Mouse (Mus musculus) bone marrow, adult 2 months (tissue): ENCODE data around the gene Mrps35. TPM values are rescaled to one million over a fixed set of nuclear protein-coding genes. Genes with fewer than 3 reads are reported as not detected.
A peak's percentile ranks its signal among the peaks of the same experiment; 100 is the strongest.

Experiments used
- H3K27ac ChIP-seq: fragments of 200-500 bp; 2 replicates; pipeline ENCODE4 v1.5.1; 2012; ENCODE audit warnings: low read depth, mild to moderate bottlenecking, control low read depth, inconsistent platforms, low read length; ENCODE audit not compliant: control insufficient read depth, poor library complexity, insufficient read depth
- H3K4me1 ChIP-seq: fragments of 200-500 bp; 2 replicates; pipeline ENCODE4 v1.6.1; 2011; ENCODE audit warnings: low read length; ENCODE audit not compliant: control insufficient read depth, insufficient read depth
- H3K4me3 ChIP-seq: fragments of 200-500 bp; replicated peaks from 2 replicates; pipeline ENCODE3; 2011; ENCODE audit warnings: mild to moderate bottlenecking, low read depth, low read length, control low read depth; ENCODE audit not compliant: control insufficient read depth
- CTCF ChIP-seq: fragments of 200-500 bp; IDR thresholded peaks from 2 replicates; pipeline ENCODE4 v1.5.1; 2011; ENCODE audit warnings: low read length, control low read depth; ENCODE audit not compliant: control insufficient read depth, insufficient read depth
- POLR2A ChIP-seq: fragments of 200-500 bp; IDR thresholded peaks from 2 replicates; pipeline ENCODE4 v1.6.1; 2011; ENCODE audit warnings: low read depth, mild to moderate bottlenecking, control low read depth, low read length, borderline replicate concordance; ENCODE audit not compliant: control insufficient read depth
- WGBS: fragments of 180-500 bp; shearing (Covaris S2); methylation state at CpG from one replicate; pipeline ENCODE4 v1.1.7; 2018; 5-methylcytosine and 5-hydroxymethylcytosine counted together
- polyA plus RNA-seq: library from polyadenylated mRNA; stranded (reverse); fragments of >200 nt; gene quantifications from 2 replicates; pipeline ENCODE4 v1.2.4, GENCODE M21; 2011; ENCODE audit warnings: low replicate concordance; ENCODE audit not compliant: missing spikeins, insufficient read depth, insufficient read length

The Mrps35 gene
- polyA plus RNA-seq, 1 experiment: 41.9 TPM

DNA sequence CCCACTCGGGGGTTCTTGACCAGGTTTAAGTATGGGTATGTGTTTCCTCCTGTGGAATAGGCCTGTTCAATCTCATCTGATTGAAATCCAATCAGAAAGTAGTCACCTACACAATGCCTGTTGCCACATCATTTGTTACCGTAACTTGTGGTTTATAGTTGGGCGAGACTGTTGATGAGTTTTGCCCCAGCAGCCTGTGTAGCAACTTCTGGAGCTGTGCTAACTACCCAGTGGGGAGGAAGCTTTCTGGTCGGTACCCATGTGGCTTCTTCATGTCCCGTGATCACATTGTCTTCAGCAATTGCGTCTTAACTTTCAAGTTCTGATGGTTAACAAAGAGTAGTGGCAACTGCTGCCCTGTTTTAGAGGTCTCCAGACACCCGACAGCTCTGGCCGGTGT lies 9.1 kb downstream of the Mrps35 start:
- peak overlapping the region; percentile 74 for H3K27ac ChIP-seq
- H3K4me3 ChIP-seq: no peak overlapping the region
- H3K4me1 ChIP-seq: peaks cover 3% of the 10 kb centered on the region
- no peak for TF ChIP-seq POLR2A
- TF ChIP-seq CTCF: no peak
- WGBS: 45% methylated on average over 8 of the region's 8 CpGs

- 65% methylated on average over 9 of the region's 9 CpGs for WGBS
- peaks cover 3% of the 10 kb centered on the region for H3K4me1 ChIP-seq
- TF ChIP-seq CTCF (no peak), POLR2A (no peak)
- no peak overlapping the region for H3K4me3 ChIP-seq
- peak overlapping the region; percentile 74; the same call in 1 of the 2 replicates for H3K27ac ChIP-seq
These were observed 9.9 kb downstream of the Mrps35 start for GRCm38 (mm10) chr6:147052440-147052839.

DNA sequence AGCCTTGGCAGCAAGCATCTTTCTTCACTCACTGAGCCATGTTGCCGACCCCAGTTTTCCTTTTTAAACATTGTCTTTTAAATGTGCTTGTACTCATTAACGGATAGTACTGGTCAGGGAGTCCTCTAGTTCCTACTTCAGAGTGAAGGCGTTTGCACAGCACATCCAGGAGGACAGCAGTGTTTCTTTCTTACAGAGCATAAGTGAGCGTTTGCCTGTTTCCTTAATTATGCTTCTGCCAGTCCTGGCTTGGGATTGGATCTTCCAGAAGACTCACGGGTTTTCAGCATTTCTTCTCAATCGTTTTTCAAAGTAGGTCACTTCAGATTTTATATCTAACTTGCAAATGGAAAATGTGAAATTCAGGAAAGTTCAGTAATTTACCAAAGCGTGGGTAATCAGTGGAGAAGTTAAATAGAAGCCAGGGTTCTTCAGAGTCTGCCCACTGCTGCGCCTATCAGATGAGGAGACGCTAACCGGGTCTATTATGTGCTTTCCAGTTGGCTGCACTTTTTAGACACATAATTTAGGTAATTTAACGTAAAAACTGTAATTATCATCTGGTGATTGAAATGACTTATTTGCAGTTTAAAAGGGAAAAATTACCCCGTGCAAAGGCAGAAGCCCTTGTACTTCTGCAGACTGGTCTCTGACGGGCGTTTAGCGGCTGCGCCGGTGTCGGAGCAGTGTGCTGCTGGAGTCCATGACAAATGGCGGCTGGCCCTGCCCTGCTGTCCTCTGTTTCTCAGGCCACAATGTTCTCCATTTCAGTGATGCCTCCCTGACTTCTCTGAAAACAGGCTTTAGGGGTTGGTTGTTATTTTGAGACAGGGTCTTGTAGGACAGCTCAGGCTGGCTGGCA lies 11.5 kb downstream of the Mrps35 start:
- Histone ChIP-seq H3K4me3 (no peak overlapping the region), H3K4me1 (peaks cover 3% of the 10 kb centered on the region), H3K27ac (no peak overlapping the region)
- 91% methylated on average over 19 of the region's 19 CpGs for WGBS
- TF ChIP-seq POLR2A: no peak
- TF ChIP-seq CTCF: no peak

DNA sequence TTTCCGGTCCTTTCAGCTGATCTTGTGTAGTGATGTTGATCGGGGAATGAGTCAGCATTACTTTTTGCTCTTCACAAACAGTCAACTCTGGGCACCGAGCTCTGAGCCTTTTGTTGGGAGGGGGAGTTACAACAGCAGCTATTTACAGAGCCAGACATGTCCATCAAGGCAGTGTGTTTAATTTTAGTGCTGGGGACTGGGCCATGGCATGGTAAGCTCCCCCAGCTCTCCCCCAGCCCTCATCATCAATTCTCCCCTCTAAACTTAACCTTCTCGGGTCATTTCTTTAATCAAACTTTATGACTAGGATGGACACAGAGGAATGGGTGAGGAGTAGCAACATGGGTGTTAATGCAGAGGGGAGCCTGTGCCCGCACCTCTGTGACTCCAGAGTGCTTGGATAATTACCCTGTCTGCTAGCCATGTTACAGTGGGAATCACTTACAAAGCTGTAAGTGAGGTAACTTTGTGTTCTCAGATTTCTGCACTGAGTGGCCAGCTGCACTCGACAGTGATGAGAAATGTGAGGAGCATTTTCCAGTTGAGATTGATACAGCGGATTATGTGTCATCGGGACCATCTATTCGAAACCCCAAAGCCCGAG lies 12.9 kb downstream of the Mrps35 start:
- WGBS: 80% methylated on average over 10 of the region's 10 CpGs
- Histone ChIP-seq H3K27ac (peak overlapping the region; percentile 18; the same call in 1 of the 2 replicates), H3K4me1 (peaks cover 3% of the 10 kb centered on the region), H3K4me3 (no peak overlapping the region)
- no peak for TF ChIP-seq POLR2A
- TF ChIP-seq CTCF: no peak

GRCm38 (mm10) chr6:147059326-147059725 lies 16.8 kb downstream of the Mrps35 start:
- Histone ChIP-seq H3K27ac (no peak overlapping the region), H3K4me1 (no peaks in the 10 kb centered on the region; the same call in 1 of the 2 replicates), H3K4me3 (no peak overlapping the region)
- 84% methylated on average over 7 of the region's 7 CpGs for WGBS
- TF ChIP-seq POLR2A (no peak), CTCF (no peak)

DNA sequence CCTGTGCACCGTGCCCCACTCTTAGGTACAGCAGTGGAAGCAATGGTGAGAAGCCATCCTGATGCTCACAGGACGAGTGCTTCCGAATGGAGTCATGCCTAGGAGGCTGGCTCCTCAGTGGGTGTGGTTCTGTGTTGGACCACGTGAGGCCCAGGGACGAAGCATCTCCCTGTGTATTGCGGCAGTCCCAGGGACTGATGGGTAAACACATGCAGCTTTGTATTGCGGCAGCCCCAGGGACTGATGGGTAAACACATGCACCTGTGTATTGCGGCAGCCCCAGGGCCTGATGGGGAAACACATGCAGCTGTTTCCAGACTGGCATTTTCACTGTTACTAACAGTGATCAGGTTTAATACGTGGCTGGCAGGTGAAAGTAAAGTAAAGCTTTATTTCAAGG lies 19.1 kb downstream of the Mrps35 start:
- Histone ChIP-seq H3K4me3 (no peak overlapping the region), H3K4me1 (no peaks in the 10 kb centered on the region), H3K27ac (no peak overlapping the region)
- WGBS: 89% methylated on average over 9 of the region's 9 CpGs
- TF ChIP-seq CTCF: no peak
- TF ChIP-seq POLR2A: no peak

DNA sequence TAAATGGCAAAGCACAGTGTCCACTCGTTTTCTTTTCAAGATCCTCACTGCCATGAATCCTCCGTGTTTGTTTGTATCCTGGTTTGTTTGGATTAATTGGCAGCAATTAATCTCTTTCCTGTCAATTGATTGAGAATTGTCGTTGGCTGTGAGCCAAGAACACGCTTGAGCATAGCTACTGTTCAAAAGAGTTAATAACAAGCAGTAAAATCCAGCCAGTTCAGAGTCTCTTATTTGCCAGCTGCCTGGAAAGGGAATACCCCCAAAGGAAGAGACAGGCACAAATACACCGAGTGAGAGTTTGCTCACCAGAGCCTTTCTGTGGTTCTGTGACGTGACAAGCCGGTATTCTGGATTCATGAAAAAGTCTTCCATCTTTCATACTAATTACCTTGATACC lies 19.5 kb downstream of the Mrps35 start:
- 86% methylated on average over 7 of the region's 7 CpGs for WGBS
- TF ChIP-seq POLR2A (no peak), CTCF (no peak)
- H3K4me1 ChIP-seq: no peaks in the 10 kb centered on the region
- H3K27ac ChIP-seq: no peak overlapping the region
- H3K4me3 ChIP-seq: no peak overlapping the region

- WGBS: 93% methylated on average over 7 of the region's 7 CpGs
- H3K4me3 ChIP-seq: no peak overlapping the region
- no peaks in the 10 kb centered on the region for H3K4me1 ChIP-seq
- no peak overlapping the region for H3K27ac ChIP-seq
- TF ChIP-seq CTCF: no peak
- TF ChIP-seq POLR2A: no peak
These were observed 20.1 kb downstream of the Mrps35 start for GRCm38 (mm10) chr6:147062694-147063093.
